Comparison of ENCODE assay signal across 8 mouse cellular contexts in the genomic region with DNA sequence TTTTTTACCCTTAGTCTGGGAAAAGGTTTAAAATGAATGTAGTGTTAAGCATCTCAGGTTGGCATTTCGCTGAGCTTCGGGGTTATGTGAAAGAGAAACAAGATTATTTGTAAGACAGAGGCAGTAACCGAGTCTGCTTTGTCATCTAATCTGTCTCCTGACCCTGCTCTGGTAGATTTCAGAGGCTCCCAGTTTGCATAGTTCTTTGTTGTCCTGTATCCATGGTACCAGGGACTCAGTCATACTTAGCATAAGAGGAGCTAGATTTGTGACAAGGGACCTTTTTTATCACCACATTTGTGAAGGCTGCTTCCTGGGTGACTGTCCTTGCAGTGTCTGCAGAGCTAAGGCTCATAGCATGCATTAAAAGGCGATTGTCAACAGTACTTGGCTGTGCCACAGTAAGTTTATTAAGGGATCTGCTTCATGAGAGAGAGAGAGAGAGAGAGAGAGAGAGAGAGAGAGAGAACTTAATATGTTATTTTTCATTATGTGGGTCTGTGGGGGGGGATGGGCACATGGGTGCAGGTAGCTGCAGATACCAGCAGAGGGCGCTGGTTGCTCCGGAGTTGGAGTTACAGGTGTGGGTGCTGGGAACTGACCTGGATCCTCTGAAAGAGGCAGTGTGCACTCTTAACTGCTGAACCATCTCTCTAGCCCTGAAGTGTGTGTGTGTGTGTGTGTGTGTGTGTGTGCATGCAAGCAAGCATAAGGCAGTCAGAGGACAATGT. TPM values are rescaled to one million over a fixed set of nuclear protein-coding genes. Genes with fewer than 3 reads are reported as not detected.
A peak's percentile ranks its signal among the peaks of the same experiment; 100 is the strongest.
DNase-seq lines count a peak whose midpoint lies in the region; ATAC-seq and TF ChIP-seq lines count a peak whose summit lies in the region.
"Had no signal": no experiment of that assay in that cellular context is flagged by ENCODE, and none has a peak within 500 bp of the region (broad histone marks: within the 10 kb centered on the region; RNA-seq: fewer than 3 reads in every experiment).

No protein-coding gene starts in this region.

- H3K27me3 ChIP-seq in lung, embryonic 14.5 days (ENCODE audit: insufficient read depth, low read length) = no peaks in the 10 kb centered on the region
- H3K27me3 ChIP-seq in hindbrain, embryonic 16.5 days (replicated peaks; ENCODE audit: control insufficient read depth, insufficient read depth, low read length) = no peaks in the 10 kb centered on the region

- no peak overlapping the region for H3K4me3 ChIP-seq in lung, embryonic 14.5 days (ENCODE audit: low read depth, low read length)
- H3K4me3 ChIP-seq in hindbrain, embryonic 16.5 days (ENCODE audit: low read length) = no peak overlapping the region

- no peak overlapping the region for H3K4me2 ChIP-seq in lung, embryonic 14.5 days
- peak overlapping the region; percentile 17; the same call in 1 of the 2 replicates for H3K4me2 ChIP-seq in hindbrain, embryonic 16.5 days (ENCODE audit: low read length)

- 48% methylated on average over 6 of the region's 6 CpGs for WGBS in lung, embryonic 14.5 days
- WGBS in hindbrain, embryonic 16.5 days = 45% methylated on average over 6 of the region's 6 CpGs

- no peaks in the 10 kb centered on the region for H3K36me3 ChIP-seq in lung, embryonic 14.5 days (ENCODE audit: insufficient read depth)
- H3K36me3 ChIP-seq in hindbrain, embryonic 16.5 days (ENCODE audit: control insufficient read depth, insufficient read depth, low read length) = no peaks in the 10 kb centered on the region

- no peak for DNase-seq in lung, embryonic 14.5 days
- DNase-seq in lung, postnatal 10 days = no peak
- peak; percentile 37 for DNase-seq in adipocyte (ENCODE audit: low spot score)
- peak; percentile 53 for DNase-seq in retina, postnatal 1 day
- DNase-seq in kidney, adult 11 months = no peak
- no peak for DNase-seq in urinary bladder, adult 18-20 months (ENCODE audit: low spot score in 2 of 2)

- H3K9me3 ChIP-seq in lung, embryonic 14.5 days (ENCODE audit: low read depth, low read length) = no peaks in the 10 kb centered on the region
- H3K9me3 ChIP-seq in hindbrain, embryonic 16.5 days (ENCODE audit: control insufficient read depth, low read length) = no peaks in the 10 kb centered on the region

- H3K27ac ChIP-seq in lung, embryonic 14.5 days (ENCODE audit: low read depth) = no peak overlapping the region
- peak overlapping the region; percentile 65 for H3K27ac ChIP-seq in hindbrain, embryonic 16.5 days (ENCODE audit: low read depth, low read length)

- H3K4me1 ChIP-seq in lung, embryonic 14.5 days (ENCODE audit: insufficient read depth) = peaks cover 10% of the 10 kb centered on the region
- H3K4me1 ChIP-seq in hindbrain, embryonic 16.5 days (ENCODE audit: control insufficient read depth, insufficient read depth, low read depth, low read length) = peaks cover 46% of the 10 kb centered on the region

- TF ChIP-seq CTCF in lung, embryonic 14.5 days (IDR thresholded peaks at IDR 0.05; ENCODE audit: low read depth) = peak; percentile 58

- no peak overlapping the region for H3K9ac ChIP-seq in lung, embryonic 14.5 days
- H3K9ac ChIP-seq in hindbrain, embryonic 16.5 days (ENCODE audit: low read depth, low read length) = no peak overlapping the region

- ATAC-seq in lung, embryonic 14.5 days (ENCODE audit: insufficient read depth) = no peak
- ATAC-seq in hindbrain, embryonic 16.5 days = no peak

RNA-seq across cellular contexts. Expression of gene Wdr95, which starts 3.3 kb away (rescaled TPM):
- polyA plus RNA-seq in lung, embryonic 14.5 days (2014; fragmentation: Nextera tagmentation; extraction: Ambion mirVana) = not detected in 2 replicates
- 0.24 TPM in 2 replicates for polyA plus RNA-seq in hindbrain, embryonic 16.5 days (2015; fragmentation: Nextera tagmentation; extraction: Ambion mirVana)
- polyA plus RNA-seq: stomach, embryonic 14.5 days had no signal

Comparison
In these comparisons a context has a peak if more than half of its experiments do, and no peak if none do; other contexts are left out.
1. DNase-seq: peak in adipocyte (single experiment) and retina, postnatal 1 day (single experiment); none in lung, embryonic 14.5 days (single experiment), lung, postnatal 10 days (single experiment), kidney, adult 11 months (single experiment) and urinary bladder, adult 18-20 months (0 of 2).